Mouse (Mus musculus) right cerebral cortex, adult 18-20 months (tissue): ENCODE measurements around the gene Xylt1.

Experiments
- DNase-seq: peaks from one replicate; pipeline ENCODE4 v3.0.0; 2022; ENCODE audit warnings: mixed read lengths

Gene Xylt1

GRCm38 (mm10) chr7:117628791-117629190 is 248.0 kb downstream of the Xylt1 start:
- DNase-seq = no peak

- no peak for DNase-seq
Measured at GRCm38 (mm10) chr7:117630657-117631056, 249.9 kb downstream of the Xylt1 start.

GRCm38 (mm10) chr7:117635584-117635983 is 254.8 kb downstream of the Xylt1 start:
- DNase-seq = no peak

- DNase-seq = no peak
Measured at GRCm38 (mm10) chr7:117636713-117637112, 255.9 kb downstream of the Xylt1 start.

- no peak for DNase-seq
Measured at GRCm38 (mm10) chr7:117637997-117638396, 257.2 kb downstream of the Xylt1 start.

- no peak for DNase-seq
Measured at GRCm38 (mm10) chr7:117652637-117653036, 271.9 kb downstream of the Xylt1 start.

- no peak for DNase-seq
Measured at GRCm38 (mm10) chr7:117655732-117656131, 275.0 kb downstream of the Xylt1 start.

GRCm38 (mm10) chr7:117658180-117658579 is 277.4 kb downstream of the Xylt1 start:
- DNase-seq = peak; percentile 39

GRCm38 (mm10) chr7:117658739-117659138 is 278.0 kb downstream of the Xylt1 start:
- DNase-seq = peak; percentile 42

GRCm38 (mm10) chr7:117667286-117667685 is 286.5 kb downstream of the Xylt1 start:
- peak; percentile 13 for DNase-seq

GRCm38 (mm10) chr7:117668226-117668625 is 287.4 kb downstream of the Xylt1 start:
- no peak for DNase-seq

GRCm38 (mm10) chr7:117672121-117672591 is 291.4 kb downstream of the Xylt1 start:
- peak; percentile 88 for DNase-seq

- DNase-seq = no peak
Measured at GRCm38 (mm10) chr7:117686120-117686996, 305.6 kb downstream of the Xylt1 start.

- no peak for DNase-seq
Measured at GRCm38 (mm10) chr7:117686997-117687302, 306.2 kb downstream of the Xylt1 start.

- no peak for DNase-seq
Measured at GRCm38 (mm10) chr7:117695612-117696011, 314.8 kb downstream of the Xylt1 start.

- DNase-seq = no peak
Measured at GRCm38 (mm10) chr7:117697681-117698080, 316.9 kb downstream of the Xylt1 start.

GRCm38 (mm10) chr7:117698551-117699114 is 317.9 kb downstream of the Xylt1 start:
- DNase-seq = peak; percentile 13

GRCm38 (mm10) chr7:117699343-117699985 is 318.7 kb downstream of the Xylt1 start:
- peak; percentile 72 for DNase-seq

GRCm38 (mm10) chr7:117700066-117700465 is 319.3 kb downstream of the Xylt1 start:
- peak; percentile 54 for DNase-seq

GRCm38 (mm10) chr7:117709901-117710607 is 329.3 kb downstream of the Xylt1 start:
- DNase-seq = no peak

- DNase-seq = no peak
Measured at GRCm38 (mm10) chr7:117716876-117717408, 336.2 kb downstream of the Xylt1 start.

- DNase-seq = peak; percentile 39
Measured at GRCm38 (mm10) chr7:117720426-117720825, 339.6 kb downstream of the Xylt1 start.
